Mouse (Mus musculus): Measurements from ENCODE around the gene Rtl10. TPM values are rescaled to one million over a fixed set of nuclear protein-coding genes. Genes with fewer than 3 reads are reported as not detected.

The Rtl10 gene
- total and polyA plus RNA-seq, 3 experiments: 3.5 to 9.9 (median 8.3) TPM

DNA sequence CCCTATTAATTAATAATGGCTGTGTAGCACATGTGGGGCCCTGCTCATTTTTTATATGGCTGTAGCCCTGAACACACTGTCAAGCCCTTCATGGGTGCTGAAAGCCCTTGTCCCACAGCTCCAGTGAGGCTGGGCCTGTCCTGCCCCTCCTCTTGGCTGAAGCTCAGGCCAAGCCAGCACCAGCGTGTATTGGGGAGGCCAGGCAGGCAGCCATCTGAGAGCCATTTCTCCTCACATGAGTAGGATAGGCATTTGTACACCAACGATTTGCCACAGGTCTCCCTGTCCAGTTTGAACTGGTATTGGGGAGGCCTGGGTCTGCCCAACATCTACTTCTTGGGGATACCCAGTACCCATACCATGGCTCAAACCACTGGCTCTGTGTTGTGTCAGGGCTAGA lies 24.7 kb upstream of the Rtl10 start:
- TF ChIP-seq CTCF (IDR thresholded peaks at IDR 0.05; ENCODE audit: low read depth, low read length): no peak
- no peak for TF ChIP-seq GATA1 (IDR thresholded peaks at IDR 0.05; ENCODE audit: borderline replicate concordance, low read length)
- no peak for TF ChIP-seq GATA2 (IDR thresholded peaks at IDR 0.05; ENCODE audit: borderline replicate concordance, low read depth, low read length)
- no peak for TF ChIP-seq TAL1 (conservative IDR thresholded peaks at IDR 0.05; ENCODE audit: low read depth, low read length)
- no peak for TF ChIP-seq POLR2AphosphoS5 (IDR thresholded peaks at IDR 0.05; ENCODE audit: insufficient replicate concordance, low read depth, low read length)
- DNase-seq (ENCODE audit: low spot score) (no peak), ATAC-seq (ENCODE audit: extremely low read depth, insufficient number of reproducible peaks, low FRiP score, poor library complexity, severe bottlenecking) (no peak)
- Histone ChIP-seq H3K27me3 (ENCODE audit: insufficient read depth, low read length) (no peaks in the 10 kb centered on the region), H3K4me3 (ENCODE audit: low read depth, low read length) (no peak overlapping the region), H3K36me3 (replicated peaks) (peaks cover 99% of the 10 kb centered on the region), H3K9me3 (replicated peaks) (no peaks in the 10 kb centered on the region), H3K4me1 (ENCODE audit: insufficient read depth, low read depth, low read length) (peaks cover 12% of the 10 kb centered on the region)

DNA sequence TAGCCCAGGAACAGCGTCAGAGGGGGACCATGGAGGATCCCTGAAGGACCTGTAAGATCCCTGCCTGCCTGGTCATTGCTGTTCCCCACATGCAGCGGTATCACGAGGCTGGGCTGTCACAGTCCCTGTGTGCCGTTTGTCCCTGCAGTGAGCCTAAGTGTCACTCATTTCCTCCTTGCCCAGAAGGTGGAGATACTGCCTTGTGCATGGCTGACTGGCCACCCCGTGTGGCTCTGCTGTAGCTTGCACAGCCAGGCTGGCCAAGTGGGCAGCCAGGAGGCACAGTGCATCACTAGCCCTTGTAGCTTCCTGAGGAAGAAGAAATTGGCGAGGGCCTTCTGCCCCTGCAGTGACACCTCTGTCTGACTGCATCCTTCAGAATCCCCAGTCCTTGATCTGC lies 20.7 kb upstream of the Rtl10 start:
- H3K4me3 ChIP-seq (ENCODE audit: low read depth, low read length): no peak overlapping the region
- no peak for TF ChIP-seq CTCF (IDR thresholded peaks at IDR 0.05; ENCODE audit: low read depth, low read length)
- TF ChIP-seq TAL1 (conservative IDR thresholded peaks at IDR 0.05; ENCODE audit: low read depth, low read length): no peak
- no peak for TF ChIP-seq POLR2AphosphoS5 (IDR thresholded peaks at IDR 0.05; ENCODE audit: insufficient replicate concordance, low read depth, low read length)
- TF ChIP-seq GATA2 (IDR thresholded peaks at IDR 0.05; ENCODE audit: borderline replicate concordance, low read depth, low read length): no peak
- no peak for TF ChIP-seq GATA1 (IDR thresholded peaks at IDR 0.05; ENCODE audit: borderline replicate concordance, low read length)
- H3K36me3 ChIP-seq (replicated peaks): peaks cover 95% of the 10 kb centered on the region
- DNase-seq (ENCODE audit: low spot score): no peak
- no peaks in the 10 kb centered on the region for H3K27me3 ChIP-seq (ENCODE audit: insufficient read depth, low read length)
- no peaks in the 10 kb centered on the region for H3K9me3 ChIP-seq (replicated peaks)
- no peak for ATAC-seq (ENCODE audit: extremely low read depth, insufficient number of reproducible peaks, low FRiP score, poor library complexity, severe bottlenecking)
- peaks cover 19% of the 10 kb centered on the region for H3K4me1 ChIP-seq (ENCODE audit: insufficient read depth, low read depth, low read length)

DNA sequence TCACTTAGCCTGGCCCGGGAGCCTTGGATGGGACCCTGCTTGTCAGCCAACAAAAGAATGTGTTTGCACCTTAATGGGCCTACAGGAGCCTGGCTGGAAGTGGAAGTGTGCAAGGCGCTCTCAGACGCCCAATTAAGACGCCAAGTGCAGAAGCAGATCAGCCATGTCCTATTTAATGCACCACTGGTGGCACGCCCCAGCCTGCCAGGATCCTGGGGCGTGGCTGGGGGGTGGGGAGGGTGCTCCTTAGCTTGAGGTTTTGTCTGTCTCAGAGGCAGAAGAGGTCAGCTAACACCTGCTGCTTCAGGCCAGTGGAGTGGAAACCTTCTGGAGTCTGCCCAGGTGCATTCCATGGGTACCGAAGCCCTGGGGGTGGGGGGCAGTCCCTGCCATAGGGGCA lies 19.0 kb upstream of the Rtl10 start:
- DNase-seq (ENCODE audit: low spot score) (no peak), ATAC-seq (ENCODE audit: extremely low read depth, insufficient number of reproducible peaks, low FRiP score, poor library complexity, severe bottlenecking) (peak; percentile 22; the same call in 1 of the 2 replicates)
- H3K4me1 ChIP-seq (ENCODE audit: insufficient read depth, low read depth, low read length): peaks cover 17% of the 10 kb centered on the region
- H3K9me3 ChIP-seq (replicated peaks): no peaks in the 10 kb centered on the region
- TF ChIP-seq GATA1 (IDR thresholded peaks at IDR 0.05; ENCODE audit: borderline replicate concordance, low read length): no peak
- no peak for TF ChIP-seq GATA2 (IDR thresholded peaks at IDR 0.05; ENCODE audit: borderline replicate concordance, low read depth, low read length)
- TF ChIP-seq TAL1 (conservative IDR thresholded peaks at IDR 0.05; ENCODE audit: low read depth, low read length): no peak
- no peak for TF ChIP-seq POLR2AphosphoS5 (IDR thresholded peaks at IDR 0.05; ENCODE audit: insufficient replicate concordance, low read depth, low read length)
- TF ChIP-seq CTCF (IDR thresholded peaks at IDR 0.05; ENCODE audit: low read depth, low read length): no peak
- H3K36me3 ChIP-seq (replicated peaks): peaks cover 91% of the 10 kb centered on the region
- H3K27me3 ChIP-seq (ENCODE audit: insufficient read depth, low read length): no peaks in the 10 kb centered on the region
- H3K4me3 ChIP-seq (ENCODE audit: low read depth, low read length): no peak overlapping the region; the same call in 1 of the 2 replicates

DNA sequence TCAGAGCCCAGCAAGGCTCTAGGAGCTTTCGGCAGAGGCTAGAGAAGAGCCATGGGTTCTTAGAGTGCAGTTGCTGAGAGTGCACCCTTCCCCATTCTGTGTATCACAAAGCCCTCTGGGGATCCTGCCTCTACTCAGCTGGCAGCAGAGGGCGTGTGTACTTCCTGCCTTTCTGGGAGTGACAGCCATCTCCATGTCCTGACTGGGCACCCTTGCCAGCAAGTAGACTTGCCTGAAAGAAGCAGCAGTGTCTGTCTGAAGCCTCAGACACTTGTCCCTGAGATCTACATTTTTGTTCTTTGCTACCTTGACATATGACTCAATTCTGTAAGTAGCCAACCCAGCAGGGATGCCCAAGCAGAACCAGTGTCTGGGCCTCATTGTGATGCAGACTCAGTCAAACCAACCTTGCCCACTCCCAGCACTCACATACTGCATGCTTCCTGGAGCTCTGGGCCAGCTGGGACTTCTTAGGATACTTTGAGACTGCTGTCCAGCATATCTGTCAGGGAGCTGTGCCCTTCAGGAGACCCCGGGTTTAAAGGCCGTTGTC lies 17.7 kb upstream of the Rtl10 start:
- H3K4me3 ChIP-seq (ENCODE audit: low read depth, low read length): no peak overlapping the region
- no peak for DNase-seq (ENCODE audit: low spot score)
- H3K27me3 ChIP-seq (ENCODE audit: insufficient read depth, low read length): no peaks in the 10 kb centered on the region
- H3K36me3 ChIP-seq (replicated peaks): peaks cover 83% of the 10 kb centered on the region
- ATAC-seq (ENCODE audit: extremely low read depth, insufficient number of reproducible peaks, low FRiP score, poor library complexity, severe bottlenecking): no peak
- H3K4me1 ChIP-seq (ENCODE audit: insufficient read depth, low read depth, low read length): peaks cover 17% of the 10 kb centered on the region
- no peak for TF ChIP-seq POLR2AphosphoS5 (IDR thresholded peaks at IDR 0.05; ENCODE audit: insufficient replicate concordance, low read depth, low read length)
- no peak for TF ChIP-seq TAL1 (conservative IDR thresholded peaks at IDR 0.05; ENCODE audit: low read depth, low read length)
- TF ChIP-seq CTCF (IDR thresholded peaks at IDR 0.05; ENCODE audit: low read depth, low read length): no peak
- TF ChIP-seq GATA1 (IDR thresholded peaks at IDR 0.05; ENCODE audit: borderline replicate concordance, low read length): no peak
- no peak for TF ChIP-seq GATA2 (IDR thresholded peaks at IDR 0.05; ENCODE audit: borderline replicate concordance, low read depth, low read length)
- no peaks in the 10 kb centered on the region for H3K9me3 ChIP-seq (replicated peaks)

DNA sequence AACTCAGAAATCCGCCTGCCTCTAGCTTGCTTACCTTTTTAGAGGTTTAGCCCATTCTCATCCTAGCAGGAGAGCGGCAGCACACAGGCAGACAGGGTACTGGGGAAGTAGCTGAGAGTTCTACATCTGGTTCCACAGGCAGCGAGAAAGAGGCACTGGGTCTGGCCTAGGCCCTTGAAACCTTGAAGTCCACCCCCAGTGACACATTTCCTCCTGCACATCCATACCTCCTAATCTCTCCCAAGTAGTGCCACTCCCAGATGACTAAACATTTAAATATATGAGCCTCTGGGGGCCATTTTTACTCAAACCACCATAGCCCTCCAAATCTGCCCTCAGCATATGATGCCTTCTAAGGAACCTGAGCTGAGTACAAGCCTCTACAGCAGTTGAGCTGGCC lies 16.3 kb upstream of the Rtl10 start:
- H3K9me3 ChIP-seq (replicated peaks): no peaks in the 10 kb centered on the region
- H3K36me3 ChIP-seq (replicated peaks): peaks cover 74% of the 10 kb centered on the region
- H3K4me1 ChIP-seq (ENCODE audit: insufficient read depth, low read depth, low read length): peaks cover 17% of the 10 kb centered on the region
- H3K27me3 ChIP-seq (ENCODE audit: insufficient read depth, low read length): no peaks in the 10 kb centered on the region
- ATAC-seq (ENCODE audit: extremely low read depth, insufficient number of reproducible peaks, low FRiP score, poor library complexity, severe bottlenecking): no peak
- DNase-seq (ENCODE audit: low spot score): no peak
- no peak overlapping the region for H3K4me3 ChIP-seq (ENCODE audit: low read depth, low read length)
- TF ChIP-seq GATA2 (IDR thresholded peaks at IDR 0.05; ENCODE audit: borderline replicate concordance, low read depth, low read length) (no peak), CTCF (IDR thresholded peaks at IDR 0.05; ENCODE audit: low read depth, low read length) (no peak), POLR2AphosphoS5 (IDR thresholded peaks at IDR 0.05; ENCODE audit: insufficient replicate concordance, low read depth, low read length) (no peak), GATA1 (IDR thresholded peaks at IDR 0.05; ENCODE audit: borderline replicate concordance, low read length) (no peak), TAL1 (conservative IDR thresholded peaks at IDR 0.05; ENCODE audit: low read depth, low read length) (no peak)

DNA sequence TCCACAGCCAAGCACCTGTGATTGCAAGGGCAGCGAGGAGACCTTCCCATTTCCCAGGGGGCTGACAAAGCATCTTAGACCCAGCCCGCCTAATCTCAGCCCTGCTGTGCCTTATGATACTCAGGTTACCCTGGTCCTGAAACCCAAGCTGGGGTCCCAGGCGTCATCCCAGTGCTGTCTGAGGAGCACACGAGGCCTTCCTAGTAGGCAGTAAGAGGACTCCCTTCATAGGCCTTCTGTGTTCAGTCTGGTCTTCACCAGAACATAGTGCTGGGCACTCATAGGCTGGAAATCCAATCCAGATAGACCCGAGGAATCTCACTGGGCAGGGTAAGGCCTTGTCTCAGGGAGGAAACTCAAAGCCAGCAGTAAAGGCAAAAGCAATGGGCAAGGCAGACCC lies 14.9 kb upstream of the Rtl10 start:
- H3K9me3 ChIP-seq (replicated peaks): no peaks in the 10 kb centered on the region
- peaks cover 59% of the 10 kb centered on the region for H3K36me3 ChIP-seq (replicated peaks)
- H3K27me3 ChIP-seq (ENCODE audit: insufficient read depth, low read length): no peaks in the 10 kb centered on the region
- DNase-seq (ENCODE audit: low spot score) (no peak), ATAC-seq (ENCODE audit: extremely low read depth, insufficient number of reproducible peaks, low FRiP score, poor library complexity, severe bottlenecking) (no peak)
- H3K4me3 ChIP-seq (ENCODE audit: low read depth, low read length): no peak overlapping the region
- peaks cover 17% of the 10 kb centered on the region for H3K4me1 ChIP-seq (ENCODE audit: insufficient read depth, low read depth, low read length)
- TF ChIP-seq GATA2 (IDR thresholded peaks at IDR 0.05; ENCODE audit: borderline replicate concordance, low read depth, low read length) (no peak), POLR2AphosphoS5 (IDR thresholded peaks at IDR 0.05; ENCODE audit: insufficient replicate concordance, low read depth, low read length) (no peak), GATA1 (IDR thresholded peaks at IDR 0.05; ENCODE audit: borderline replicate concordance, low read length) (no peak), CTCF (IDR thresholded peaks at IDR 0.05; ENCODE audit: low read depth, low read length) (no peak), TAL1 (conservative IDR thresholded peaks at IDR 0.05; ENCODE audit: low read depth, low read length) (no peak)
